Mouse (Mus musculus) Muller cell, postnatal 12 days (primary cell): Measurements from ENCODE around the gene Bcar1.

Source experiments
- DNase-seq: peaks from one replicate; pipeline ENCODE4 v3.0.0-alpha.2; 2015; ENCODE audit errors: inconsistent ontology term

The Bcar1 gene

DNA sequence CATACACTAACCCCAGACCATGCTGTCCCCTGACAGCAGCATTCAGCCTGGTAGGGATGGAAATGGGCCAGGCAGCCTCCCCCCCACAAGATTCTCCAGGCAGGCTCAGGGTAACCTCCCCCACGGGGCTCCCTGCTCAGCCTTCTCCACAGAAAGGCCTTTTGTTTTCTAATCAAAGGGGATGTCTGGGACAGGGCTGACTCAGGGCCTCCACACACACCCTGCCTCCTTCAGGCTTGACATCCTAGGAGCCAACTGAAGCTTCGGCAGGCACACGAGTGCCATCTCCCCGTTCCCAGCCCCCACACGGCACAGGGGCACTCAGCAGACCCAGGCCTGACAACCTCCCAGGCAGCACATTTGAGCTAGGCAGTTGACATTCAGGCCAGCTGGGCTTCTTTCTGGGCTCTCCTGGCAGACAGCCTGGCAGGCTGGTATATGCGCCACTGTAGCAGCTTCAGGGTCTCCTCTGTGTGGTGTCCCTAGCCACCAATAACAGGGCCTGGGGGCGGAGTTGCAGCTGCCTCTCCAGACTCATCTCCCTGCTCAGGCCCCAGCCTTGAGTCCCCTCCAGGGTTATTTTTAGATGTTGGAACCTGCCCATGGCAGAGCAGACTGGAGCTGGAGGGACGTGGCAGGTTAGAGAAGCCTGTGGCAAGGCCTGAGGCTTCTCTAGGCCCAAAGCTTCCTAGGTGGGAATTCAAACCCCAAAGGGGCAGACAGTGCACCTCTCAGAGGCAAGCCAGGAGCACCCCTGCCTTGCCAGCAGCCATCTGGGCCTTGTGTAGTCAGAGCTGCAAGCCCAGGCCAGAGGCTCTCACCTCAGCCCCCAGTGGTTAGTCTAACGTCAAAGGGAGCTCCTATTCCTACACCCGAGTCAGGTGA, 26.8 kb downstream of the Bcar1 start:
- peak; percentile 97 for DNase-seq

DNA sequence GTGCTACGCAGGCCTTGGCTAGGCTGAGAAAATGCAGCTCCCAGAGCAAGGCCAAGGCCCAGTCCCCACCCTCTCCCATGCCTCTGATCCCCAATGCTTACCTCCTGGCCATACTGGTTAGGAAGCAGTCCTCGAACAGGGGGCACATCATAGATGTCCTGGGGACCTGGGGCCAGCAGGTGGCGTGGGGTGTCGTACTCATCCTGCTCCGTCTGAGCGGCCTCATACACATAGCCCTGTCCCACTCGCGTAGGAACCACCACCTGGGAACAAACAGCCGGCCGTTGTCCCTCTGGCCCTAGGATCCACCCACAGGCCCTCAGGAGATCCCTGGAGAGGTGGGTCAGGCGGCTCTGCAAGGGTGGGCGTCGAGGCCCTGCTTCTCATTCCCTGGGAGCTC, 28.1 kb downstream of the Bcar1 start:
- no peak for DNase-seq

DNA sequence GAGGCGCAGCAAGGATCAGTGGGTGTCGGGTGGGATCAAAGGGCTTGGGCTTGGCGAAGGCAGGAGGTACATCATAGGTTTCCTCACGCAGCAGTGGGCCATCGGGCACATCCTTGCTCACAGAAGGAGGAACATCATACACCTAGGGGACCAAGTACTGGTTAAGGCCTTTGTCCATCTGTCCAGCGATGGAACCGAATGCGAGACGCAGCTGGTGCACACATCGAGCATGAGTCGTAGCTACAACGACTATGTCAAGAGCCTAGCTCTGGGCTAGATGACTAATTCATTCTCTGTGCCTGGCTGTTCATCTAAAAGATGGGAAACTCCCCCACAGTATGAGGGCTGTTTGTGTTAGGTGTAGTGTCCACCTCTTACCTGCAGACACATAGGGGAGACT, 29.3 kb downstream of the Bcar1 start:
- no peak for DNase-seq

DNA sequence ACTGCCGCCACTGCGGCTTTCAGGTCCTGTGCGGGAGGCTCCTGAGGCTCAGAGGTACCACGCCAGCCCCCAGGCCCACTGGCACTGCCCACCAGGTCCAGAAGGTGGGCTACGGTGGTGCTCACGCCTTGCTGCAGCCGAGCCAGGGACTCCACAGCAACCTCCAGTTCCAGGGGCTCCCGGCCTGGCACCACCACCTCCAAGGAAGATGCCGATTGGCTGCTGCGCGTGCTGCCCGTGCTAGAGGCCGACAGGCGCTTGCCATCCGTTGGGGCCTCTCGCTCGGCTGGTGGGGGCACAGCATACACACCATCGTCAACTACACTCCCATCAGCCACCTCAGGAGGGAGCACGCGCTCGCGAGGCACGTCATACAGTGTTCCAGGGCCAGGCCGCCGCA, 29.8 kb downstream of the Bcar1 start:
- no peak for DNase-seq

GRCm38 (mm10) chr8:111713291-111713690, 30.3 kb downstream of the Bcar1 start:
- DNase-seq = no peak

GRCm38 (mm10) chr8:111712588-111712987, 31.0 kb downstream of the Bcar1 start:
- DNase-seq = peak; percentile 61

DNA sequence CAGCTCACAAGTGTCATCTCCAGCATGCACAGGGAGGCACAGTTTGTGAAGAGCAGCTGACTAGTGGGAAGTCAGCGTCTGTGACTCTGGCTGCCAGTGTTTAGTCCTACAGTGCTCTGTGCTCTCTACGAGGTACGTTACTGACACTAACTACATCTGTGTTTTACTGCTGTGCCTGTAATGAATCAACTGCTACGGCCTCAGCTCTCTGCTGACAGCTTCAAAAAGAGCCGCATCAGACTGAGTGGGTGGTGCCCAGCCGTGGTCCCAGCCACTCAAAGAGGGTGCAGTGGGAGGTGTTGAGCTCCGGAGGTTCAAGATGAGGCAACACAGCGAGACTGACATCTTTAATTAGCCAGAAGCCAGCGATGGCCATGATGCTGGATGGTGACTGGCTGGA, 31.5 kb downstream of the Bcar1 start:
- DNase-seq = no peak

DNA sequence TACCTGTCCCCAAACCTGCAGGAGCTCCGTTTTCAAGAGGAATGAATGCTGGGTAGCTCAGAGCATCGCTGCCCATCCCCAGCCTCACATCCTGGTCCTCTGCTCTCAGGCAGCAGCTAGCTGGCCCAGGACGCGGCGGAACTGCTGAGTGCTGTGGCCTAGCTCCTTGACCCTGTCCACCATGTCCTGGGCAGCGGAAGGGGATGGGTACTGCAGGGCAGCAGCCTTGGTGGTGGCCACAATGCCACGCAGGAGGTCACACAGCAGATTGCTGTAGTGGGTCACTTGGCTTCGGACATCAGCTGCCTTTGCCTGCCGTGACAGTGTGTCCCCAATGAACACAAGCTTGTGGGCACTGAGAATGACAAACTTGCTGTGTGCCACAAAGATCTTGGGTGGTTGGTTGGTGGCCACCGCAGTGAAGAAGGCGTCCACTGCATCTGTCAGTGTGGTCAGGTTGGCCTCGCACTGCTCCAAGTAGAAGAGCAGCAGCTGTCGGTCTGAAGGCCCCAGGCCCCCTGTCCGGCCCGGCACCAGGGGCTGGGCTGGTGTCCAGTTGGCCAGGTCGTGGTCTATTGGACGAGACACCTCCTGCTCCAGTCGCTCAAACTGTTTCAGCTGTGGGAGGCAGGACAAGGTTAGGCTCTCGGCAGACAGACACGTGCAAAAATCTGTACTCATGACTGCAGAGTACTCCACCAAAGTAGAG, 32.7 kb downstream of the Bcar1 start:
- DNase-seq = no peak

DNA sequence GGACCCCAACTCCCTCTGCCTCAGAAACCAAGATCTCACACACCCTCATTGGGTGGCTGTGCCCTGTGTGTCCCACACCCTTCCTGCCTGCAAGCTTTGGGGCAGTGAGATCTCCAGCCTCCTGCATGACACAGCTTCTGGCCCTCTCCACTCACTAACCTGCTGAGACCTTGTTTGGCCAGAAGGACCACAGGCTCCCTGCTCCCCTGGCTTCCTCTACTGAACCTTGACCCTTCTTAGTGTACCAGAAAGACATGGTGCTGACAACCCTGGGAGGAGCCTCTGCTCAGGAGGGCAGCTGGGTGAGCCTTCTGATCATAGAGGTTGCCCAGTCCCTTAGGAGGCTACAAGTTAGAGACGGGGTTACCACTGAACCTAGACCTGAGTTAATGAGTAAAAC, 34.4 kb downstream of the Bcar1 start:
- DNase-seq = no peak

DNA sequence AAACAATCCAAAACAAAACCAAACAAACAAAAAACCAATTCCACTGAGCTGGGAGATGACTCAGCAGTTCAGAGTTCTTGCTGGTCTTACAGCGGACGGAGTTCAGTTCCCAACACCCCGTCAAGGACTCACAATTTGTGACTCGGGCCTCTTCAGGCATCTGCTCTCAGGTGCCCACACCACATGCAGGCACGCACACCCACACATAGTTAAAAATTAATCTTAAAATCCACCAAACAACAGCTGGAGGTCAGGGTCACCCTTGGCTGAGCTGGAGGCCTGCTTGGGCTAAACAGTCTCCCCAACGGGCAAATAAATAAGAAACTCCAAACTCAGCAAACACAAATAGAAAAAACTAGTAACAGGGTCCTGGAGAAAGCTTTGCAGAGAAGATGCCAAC, 35.3 kb downstream of the Bcar1 start:
- no peak for DNase-seq

- no peak for DNase-seq
Observed at GRCm38 (mm10) chr8:111705699-111706098, 37.9 kb downstream of the Bcar1 start.

DNA sequence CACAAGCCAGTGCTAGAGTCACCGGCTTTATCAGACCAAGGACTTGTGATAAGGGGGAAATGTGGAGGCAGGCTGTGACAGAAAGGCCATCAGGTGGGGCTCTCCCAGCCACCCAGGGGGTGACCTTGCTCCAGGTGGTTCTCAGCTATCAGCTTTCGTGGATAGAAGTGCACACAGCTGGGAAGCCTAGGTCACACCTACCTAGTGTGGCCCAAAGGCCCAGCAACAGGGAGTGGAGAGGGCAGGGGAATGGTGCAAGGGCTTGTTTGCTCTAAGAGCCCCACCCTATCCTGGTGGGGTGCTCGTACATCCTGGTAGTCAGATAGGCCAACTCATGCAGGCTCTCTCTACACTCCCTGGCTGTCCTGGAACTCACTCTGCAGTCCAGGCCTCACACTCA, 38.4 kb downstream of the Bcar1 start:
- no peak for DNase-seq

- DNase-seq = no peak
Observed at GRCm38 (mm10) chr8:111704585-111704984, 39.0 kb downstream of the Bcar1 start.

DNA sequence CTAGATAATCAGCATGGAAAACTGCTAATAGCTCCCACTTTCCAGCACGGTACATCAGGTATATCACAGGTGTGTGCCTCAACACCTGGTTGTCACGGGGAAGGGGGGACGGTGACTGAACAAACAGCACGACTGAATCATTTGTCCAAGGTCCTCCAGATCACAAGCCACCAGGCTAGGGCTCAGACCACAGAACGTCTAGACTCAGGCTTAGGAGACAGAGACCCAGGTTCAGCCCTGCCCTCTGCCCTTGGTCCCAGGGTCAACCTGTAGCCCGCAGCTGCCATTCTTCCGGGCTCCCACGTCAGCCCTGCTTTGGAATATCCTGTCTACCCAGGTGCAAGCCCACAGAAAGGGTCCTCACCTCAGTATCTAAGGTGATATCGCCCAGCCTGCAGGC, 42.2 kb downstream of the Bcar1 start:
- DNase-seq = no peak

DNA sequence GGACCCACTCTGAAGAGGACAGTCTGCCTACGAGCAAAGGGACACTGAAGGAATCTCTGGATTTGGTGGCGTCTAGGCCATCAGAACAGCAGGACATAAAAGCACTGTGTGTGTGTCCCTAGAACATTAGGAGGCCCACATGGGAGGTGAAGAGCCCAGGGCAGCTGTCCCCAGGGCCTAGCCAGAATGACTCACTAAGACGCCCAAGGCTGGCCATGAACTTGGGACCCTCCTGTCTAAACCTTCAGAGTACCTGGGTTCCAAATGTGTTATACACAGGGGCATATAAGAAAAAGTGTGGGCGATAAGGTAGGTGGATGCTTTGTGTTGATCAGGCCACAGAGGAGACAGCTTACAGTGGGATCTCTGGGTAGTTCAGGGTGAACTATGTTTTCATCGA, 42.9 kb downstream of the Bcar1 start:
- no peak for DNase-seq

GRCm38 (mm10) chr8:111700201-111700600, 43.4 kb downstream of the Bcar1 start:
- DNase-seq = no peak

DNA sequence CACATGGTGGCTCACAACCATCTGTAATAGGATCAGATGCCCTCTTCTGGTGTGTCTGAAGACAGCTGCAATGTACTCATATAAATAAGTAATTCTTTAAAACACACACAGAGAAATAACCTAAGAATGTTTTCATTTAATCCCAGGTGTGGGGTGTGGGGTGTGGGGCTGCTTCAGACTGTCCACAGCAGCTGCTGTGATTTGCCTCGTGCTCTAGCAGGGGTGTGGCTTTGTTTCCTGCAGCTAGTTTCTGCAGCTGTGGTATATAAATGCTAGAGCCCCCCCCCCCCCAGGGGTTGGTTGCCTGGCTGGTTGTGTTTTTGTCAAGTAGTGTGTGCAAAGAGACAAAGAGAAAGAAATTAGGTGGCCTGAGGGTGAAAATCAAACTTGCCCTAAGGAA, 44.6 kb downstream of the Bcar1 start:
- no peak for DNase-seq

GRCm38 (mm10) chr8:111697655-111698054, 46.0 kb downstream of the Bcar1 start:
- no peak for DNase-seq

GRCm38 (mm10) chr8:111695441-111695840, 48.2 kb downstream of the Bcar1 start:
- DNase-seq = no peak

DNA sequence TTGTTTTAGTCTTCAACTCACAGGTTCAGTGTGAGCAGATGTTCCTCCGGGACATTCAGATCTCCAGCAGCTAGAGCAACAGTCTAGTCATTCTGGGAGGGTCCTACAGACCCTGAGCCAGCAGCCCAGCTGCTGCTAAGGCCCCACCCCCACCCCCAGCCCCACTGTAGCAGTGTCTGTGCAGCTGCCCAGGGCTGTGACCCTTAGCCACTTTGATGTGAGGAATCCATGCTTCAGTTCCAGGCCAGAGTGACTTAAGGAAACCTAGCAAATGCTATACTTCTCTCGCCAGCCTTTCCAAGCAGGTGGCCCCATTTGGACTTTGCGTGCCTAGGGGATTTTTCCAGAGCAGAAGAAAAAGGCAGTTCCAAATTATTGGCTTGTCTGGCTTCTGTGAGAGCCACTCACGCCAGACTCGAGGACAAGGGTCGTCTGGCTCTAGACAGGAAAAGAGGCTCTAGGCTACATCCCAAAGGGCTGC, 50.3 kb downstream of the Bcar1 start:
- DNase-seq = no peak

GRCm38 (mm10) chr8:111690960-111691445, 52.6 kb downstream of the Bcar1 start, which contains the start of gene Ctrb1:
Gene Ctrb1 (minus strand): TSS chr8:111691010.
- no peak for DNase-seq

DNA sequence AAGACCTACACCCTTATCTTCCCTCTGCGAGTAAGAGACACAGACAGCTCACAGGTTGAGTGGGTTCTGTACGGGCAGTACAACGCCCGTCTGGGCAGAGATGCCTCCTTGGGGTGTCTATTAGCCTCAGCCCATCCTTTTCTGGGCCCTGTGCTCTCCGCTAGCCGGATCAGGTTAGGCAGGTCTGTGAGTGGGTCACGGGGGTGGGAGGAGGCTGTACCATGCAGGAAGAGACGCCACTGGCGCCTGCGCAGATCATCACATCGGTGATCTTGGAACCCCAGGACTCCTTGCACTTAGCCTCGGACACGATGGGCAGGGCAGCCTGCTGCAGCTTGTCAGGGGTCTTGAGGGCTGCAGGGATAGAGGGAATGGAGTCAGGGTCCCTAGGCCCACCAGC, 56.7 kb downstream of the Bcar1 start:
- no peak for DNase-seq

DNA sequence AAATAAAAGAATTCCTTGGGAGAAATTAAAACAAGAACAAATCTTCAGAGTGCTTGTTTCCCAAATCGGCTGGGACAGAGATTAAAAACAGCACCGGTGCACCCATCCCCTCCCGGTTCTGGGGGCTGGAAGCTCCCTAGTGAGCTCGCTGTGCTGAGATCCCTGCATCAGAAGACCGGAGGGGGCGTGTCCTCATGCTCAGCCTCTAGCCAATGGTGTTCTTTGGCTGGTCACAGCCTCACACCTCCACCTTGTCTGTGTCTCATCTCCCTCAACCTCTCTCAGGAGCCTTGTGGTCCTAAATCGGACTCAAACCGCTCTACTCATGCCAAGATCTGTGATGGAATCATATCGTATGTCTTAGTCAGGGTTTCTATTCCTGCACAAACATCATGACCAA, 61.1 kb downstream of the Bcar1 start:
- DNase-seq = no peak
